Mouse (Mus musculus): Measurements from ENCODE around the gene Abca4.

- no peak for TF ChIP-seq POLR2A (IDR thresholded peaks at IDR 0.05; ENCODE audit: borderline replicate concordance, control insufficient read depth, low read depth, low read length)
- no peak for TF ChIP-seq CTCF (IDR thresholded peaks at IDR 0.05; ENCODE audit: control insufficient read depth, insufficient read depth, low read length)
These were observed 29.4 kb downstream of the Abca4 start for GRCm38 (mm10) chr3:122073595-122073994.

Measured in bone marrow, adult 2 months (tissue).